ENCODE assay signal across 25 mouse cellular contexts in the genomic region with DNA sequence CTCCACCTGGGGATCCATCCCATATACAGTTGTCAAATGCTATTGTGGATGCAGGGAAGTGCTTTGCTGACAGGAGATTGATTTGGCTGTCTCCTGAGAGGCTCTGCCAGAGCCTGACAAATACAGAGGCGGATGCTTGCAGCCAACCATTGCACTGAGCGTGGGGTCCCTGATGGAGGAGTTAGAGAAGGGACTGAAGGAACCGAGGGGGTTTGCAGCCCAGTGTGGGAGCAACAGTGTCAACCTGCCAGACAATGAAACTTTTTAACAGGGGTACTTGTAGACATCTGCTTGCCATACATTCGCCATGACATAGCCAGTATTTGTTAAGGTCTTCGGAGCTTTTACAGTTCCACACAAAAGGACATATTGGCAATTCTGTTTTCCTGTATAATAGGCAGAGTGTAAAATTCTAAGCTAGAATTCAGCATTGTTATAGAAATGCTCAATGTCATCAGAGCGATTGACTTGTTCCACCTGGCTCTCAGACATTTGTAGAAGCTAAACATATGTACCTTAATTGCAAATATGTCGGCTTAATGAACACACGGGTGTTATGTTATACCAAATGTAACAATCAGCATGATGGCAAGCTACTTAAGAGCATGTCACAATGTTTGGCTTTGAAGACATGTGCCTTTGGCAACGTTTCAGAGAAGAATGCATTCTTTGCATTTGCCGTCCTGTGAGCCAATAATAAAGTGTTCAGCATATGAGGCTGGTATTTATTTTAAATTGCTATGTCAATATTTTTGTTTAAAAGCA.
DNase-seq lines count a peak whose midpoint lies in the region; ATAC-seq and TF ChIP-seq lines count a peak whose summit lies in the region.
"Had no signal": no experiment of that assay in that cellular context is flagged by ENCODE, and none has a peak within 500 bp of the region (broad histone marks: within the 10 kb centered on the region; RNA-seq: fewer than 3 reads in every experiment).

No protein-coding gene starts in this region.

- H3K9me3 ChIP-seq in forebrain, embryonic 13.5 days (replicated peaks), result no peaks in the 10 kb centered on the region
- no peaks in the 10 kb centered on the region for H3K9me3 ChIP-seq in forebrain, embryonic 10.5 days
- H3K9me3 ChIP-seq in forebrain, embryonic 15.5 days, result no peaks in the 10 kb centered on the region
- no peaks in the 10 kb centered on the region for H3K9me3 ChIP-seq in forebrain, embryonic 12.5 days
- H3K9me3 ChIP-seq in forebrain, embryonic 16.5 days (ENCODE audit: control insufficient read depth, low read length), result no peaks in the 10 kb centered on the region
- H3K9me3 ChIP-seq: embryonic facial prominence, embryonic 12.5 days; embryonic facial prominence, embryonic 15.5 days had no signal

- no peak overlapping the region for H3K4me2 ChIP-seq in forebrain, embryonic 13.5 days
- H3K4me2 ChIP-seq in forebrain, embryonic 15.5 days (replicated peaks), result no peak overlapping the region
- H3K4me2 ChIP-seq in forebrain, embryonic 12.5 days, result no peak overlapping the region
- no peak overlapping the region for H3K4me2 ChIP-seq in forebrain, embryonic 16.5 days (ENCODE audit: low read length)
- H3K4me2 ChIP-seq: embryonic facial prominence, embryonic 12.5 days; embryonic facial prominence, embryonic 15.5 days had no signal

- 58% methylated on average over 10 of the region's 10 CpGs for WGBS in forebrain, embryonic 13.5 days
- WGBS in forebrain, embryonic 10.5 days, result 82% methylated on average over 10 of the region's 10 CpGs
- 40% methylated on average over 10 of the region's 10 CpGs for WGBS in forebrain, embryonic 15.5 days
- WGBS in forebrain, embryonic 12.5 days, result 72% methylated on average over 10 of the region's 10 CpGs
- 40% methylated on average over 10 of the region's 10 CpGs for WGBS in forebrain, embryonic 16.5 days

- peaks cover 13% of the 10 kb centered on the region; the same call in 1 of the 2 replicates for H3K4me1 ChIP-seq in forebrain, embryonic 13.5 days
- H3K4me1 ChIP-seq in forebrain, embryonic 10.5 days, result 0 out of 2 replicates have a peak, but pooled peaks cover 7% of the 10 kb centered on the region
- H3K4me1 ChIP-seq in forebrain, embryonic 15.5 days, result peaks cover 7% of the 10 kb centered on the region; the same call in 1 of the 2 replicates
- H3K4me1 ChIP-seq in forebrain, embryonic 12.5 days, result peaks cover 13% of the 10 kb centered on the region
- peaks cover 4% of the 10 kb centered on the region; the same call in 1 of the 2 replicates for H3K4me1 ChIP-seq in forebrain, embryonic 16.5 days (replicated peaks; ENCODE audit: control insufficient read depth, insufficient read depth, low read length)
- H3K4me1 ChIP-seq: embryonic facial prominence, embryonic 12.5 days; embryonic facial prominence, embryonic 15.5 days had no signal

- no peak for TF ChIP-seq CTCF in brain, embryonic 14.5 days (IDR thresholded peaks at IDR 0.05; ENCODE audit: borderline replicate concordance, extremely low read depth, insufficient read depth, insufficient read length)

- no peaks in the 10 kb centered on the region for H3K27me3 ChIP-seq in forebrain, embryonic 13.5 days
- no peaks in the 10 kb centered on the region for H3K27me3 ChIP-seq in forebrain, embryonic 10.5 days (ENCODE audit: poor library complexity, severe bottlenecking)
- H3K27me3 ChIP-seq in forebrain, embryonic 15.5 days, result no peaks in the 10 kb centered on the region
- no peaks in the 10 kb centered on the region for H3K27me3 ChIP-seq in forebrain, embryonic 12.5 days
- H3K27me3 ChIP-seq in forebrain, embryonic 16.5 days (replicated peaks; ENCODE audit: control insufficient read depth, insufficient read depth, low read length), result no peaks in the 10 kb centered on the region
- H3K27me3 ChIP-seq: CH12.LX; embryonic facial prominence, embryonic 12.5 days; embryonic facial prominence, embryonic 15.5 days had no signal

- no peak overlapping the region for H3K4me3 ChIP-seq in forebrain, embryonic 13.5 days
- H3K4me3 ChIP-seq in forebrain, embryonic 10.5 days, result no peak overlapping the region
- H3K4me3 ChIP-seq in forebrain, embryonic 15.5 days, result no peak overlapping the region
- H3K4me3 ChIP-seq in forebrain, embryonic 12.5 days (replicated peaks), result no peak overlapping the region
- H3K4me3 ChIP-seq in forebrain, embryonic 16.5 days (replicated peaks; ENCODE audit: low read length), result no peak overlapping the region
- H3K4me3 ChIP-seq: embryonic facial prominence, embryonic 12.5 days; embryonic facial prominence, embryonic 15.5 days; erythroblast, embryonic 14.5 days had no signal

- no peak for TF ChIP-seq POLR2A in brain, embryonic 14.5 days (IDR thresholded peaks at IDR 0.05; ENCODE audit: borderline replicate concordance, extremely low read depth, insufficient read depth, insufficient read length, poor library complexity, severe bottlenecking)

- peak; percentile 66 for ATAC-seq in forebrain, embryonic 13.5 days
- peak; percentile 78 for ATAC-seq in forebrain, embryonic 15.5 days (replicated peaks)
- no peak for ATAC-seq in forebrain, embryonic 12.5 days (ENCODE audit: low FRiP score)
- ATAC-seq in forebrain, embryonic 16.5 days, result peak; percentile 78
- ATAC-seq in CD4-positive, CD25-positive, alpha-beta regulatory T cell, adult 4 months, result no peak
- ATAC-seq: activated CD4-positive, CD25-positive, alpha-beta regulatory T cell, adult 4 months; Patski had no signal

- H3K9ac ChIP-seq in forebrain, embryonic 13.5 days, result no peak overlapping the region
- H3K9ac ChIP-seq in forebrain, embryonic 15.5 days (replicated peaks), result no peak overlapping the region
- no peak overlapping the region for H3K9ac ChIP-seq in forebrain, embryonic 12.5 days
- no peak overlapping the region for H3K9ac ChIP-seq in forebrain, embryonic 16.5 days (replicated peaks; ENCODE audit: low read depth, low read length)
- H3K9ac ChIP-seq: embryonic facial prominence, embryonic 12.5 days; embryonic facial prominence, embryonic 15.5 days had no signal

- H3K27ac ChIP-seq in forebrain, embryonic 13.5 days, result no peak overlapping the region
- H3K27ac ChIP-seq in forebrain, embryonic 10.5 days, result no peak overlapping the region
- no peak overlapping the region for H3K27ac ChIP-seq in forebrain, embryonic 15.5 days (replicated peaks)
- H3K27ac ChIP-seq in forebrain, embryonic 12.5 days, result no peak overlapping the region
- no peak overlapping the region for H3K27ac ChIP-seq in forebrain, embryonic 16.5 days (ENCODE audit: low read length)
- H3K27ac ChIP-seq: embryonic facial prominence, embryonic 12.5 days; embryonic facial prominence, embryonic 15.5 days had no signal

- H3K36me3 ChIP-seq in forebrain, embryonic 13.5 days (ENCODE audit: poor library complexity, severe bottlenecking), result no peaks in the 10 kb centered on the region
- H3K36me3 ChIP-seq in forebrain, embryonic 10.5 days (replicated peaks), result no peaks in the 10 kb centered on the region
- no peaks in the 10 kb centered on the region for H3K36me3 ChIP-seq in forebrain, embryonic 15.5 days
- no peaks in the 10 kb centered on the region for H3K36me3 ChIP-seq in forebrain, embryonic 12.5 days (replicated peaks)
- no peaks in the 10 kb centered on the region for H3K36me3 ChIP-seq in forebrain, embryonic 16.5 days (ENCODE audit: control insufficient read depth, insufficient read depth)
- H3K36me3 ChIP-seq: embryonic facial prominence, embryonic 12.5 days; embryonic facial prominence, embryonic 15.5 days; G1E had no signal

- DNase-seq in forebrain, embryonic 10.5 days (ENCODE audit: extremely low spot score, low spot score), result no peak
- DNase-seq in brain, embryonic 14.5 days (ENCODE audit: low read depth), result peak; percentile 70
- DNase-seq in frontal cortex, postnatal 36 days (ENCODE audit: low spot score in 2 of 2), result no peak
- DNase-seq: adrenal gland, adult 8-10 months; adrenal gland, postnatal 14 days; adrenal gland, postnatal 36 days; cerebellum, adult 11 months; cerebellum, adult 18-20 months; cerebellum, adult 8-10 months; cerebellum, adult 9-11 months; cerebellum, postnatal 14 days; cerebellum, postnatal 36 days; embryo, embryonic 11 days had no signal

Comparison
In these comparisons a context has a peak if more than half of its experiments do, and no peak if none do; other contexts are left out.
1. ATAC-seq: peak in forebrain, embryonic 13.5 days (single experiment), forebrain, embryonic 15.5 days (single experiment) and forebrain, embryonic 16.5 days (single experiment); none in forebrain, embryonic 12.5 days (single experiment) and CD4-positive, CD25-positive, alpha-beta regulatory T cell, adult 4 months (single experiment).